Mouse (Mus musculus) gastrocnemius, postnatal 36 days (tissue): ENCODE results near the gene Cilp2. TPM values are rescaled to one million over a fixed set of nuclear protein-coding genes. Genes with fewer than 3 reads are reported as not detected.

Experiments
- total RNA-seq, 2 experiments: library from RNA; stranded (reverse); gene quantifications; 2 replicates each; pipeline ENCODE4 v1.2.3; 2021

Cilp2 gene
- total RNA-seq, 2 experiments from 2014 or later: 9.3 to 11.0 TPM

Other genes starting within 250 kb of the Cilp2 start
- under 1 TPM; 0.30 to 0.33 TPM for gene Zfp964, start 233.2 kb downstream of the Cilp2 start, total RNA-seq
- gene Zfp869, start 177.0 kb downstream of the Cilp2 start, total RNA-seq: 10 to 100 TPM in 1 of 2 experiments, 1 to 10 TPM in 1; 8.7 to 11.4 TPM
- gene Zfp963, start 137.7 kb downstream of the Cilp2 start, total RNA-seq: 1 to 10 TPM; 2.9 to 3.0 TPM
- 1 to 10 TPM; 1.3 to 2.4 TPM for gene Gm20422, start 112.8 kb downstream of the Cilp2 start, total RNA-seq
- 10 to 100 TPM; 10.1 to 10.6 TPM for gene Atp13a1, start 96.5 kb downstream of the Cilp2 start, total RNA-seq
- gene Zfp866, start 96.5 kb downstream of the Cilp2 start, total RNA-seq: 10 to 100 TPM; 10.1 to 14.7 TPM
- 1 to 10 TPM; 3.0 to 3.5 TPM for gene Gmip, start 79.0 kb downstream of the Cilp2 start, total RNA-seq
- not detected for gene Lpar2, start 65.3 kb downstream of the Cilp2 start, total RNA-seq
- not detected for gene Pbx4, start 55.2 kb downstream of the Cilp2 start, total RNA-seq
- not detected for gene Tssk6, start 14.5 kb upstream of the Cilp2 start, total RNA-seq
- gene Ndufa13, start 14.9 kb upstream of the Cilp2 start, total RNA-seq: 100 to 1,000 TPM; 332 to 340 TPM
- 1 to 10 TPM; 5.7 to 9.0 TPM for gene Yjefn3, start 15.0 kb upstream of the Cilp2 start, total RNA-seq
- gene Gatad2a, start 108.7 kb upstream of the Cilp2 start, total RNA-seq: 10 to 100 TPM; 25.6 to 29.1 TPM
- gene Mau2, start 155.0 kb upstream of the Cilp2 start, total RNA-seq: 10 to 100 TPM; 24.2 to 25.8 TPM
- gene Sugp1, start 155.1 kb upstream of the Cilp2 start, total RNA-seq: 10 to 100 TPM; 14.6 to 17.7 TPM
- gene Tm6sf2, start 185.2 kb upstream of the Cilp2 start, total RNA-seq: under 1 TPM in 1 of 2 experiments, not detected in 1; 0.48 TPM
- under 1 TPM in 1 of 2 experiments, not detected in 1; 0.15 TPM for gene Hapln4, start 195.8 kb upstream of the Cilp2 start, total RNA-seq
- gene Ncan, start 233.2 kb upstream of the Cilp2 start, total RNA-seq: not detected
- gene Nr2c2ap, start 243.6 kb upstream of the Cilp2 start, total RNA-seq: 1 to 10 TPM; 4.3 to 4.6 TPM